Mouse (Mus musculus) c-Kit-positive CD71-positive TER-119-negative erythroid progenitor cells, embryonic 14.5 days (primary cell): ENCODE data around the gene Golga4.
A peak's percentile ranks its signal among the peaks of the same experiment; 100 is the strongest.

ENCODE experiments used
- DNase-seq: peaks from one replicate; pipeline ENCODE4 v3.0.0-alpha.2; 2013; ENCODE audit warnings: low read depth

Gene Golga4

GRCm38 (mm10) chr9:118506020-118506403 lies at the start of gene Golga4:
Gene Golga4, plus strand, starts transcription at chr9:118506267.
- DNase-seq, result peak; percentile 73

GRCm38 (mm10) chr9:118456405-118456804 lies 49.7 kb upstream of the Golga4 start:
- DNase-seq, result no peak

- DNase-seq, result no peak
Observed at GRCm38 (mm10) chr9:118458039-118458438, 48.0 kb upstream of the Golga4 start.

- DNase-seq, result no peak
Observed at GRCm38 (mm10) chr9:118464031-118464430, 42.0 kb upstream of the Golga4 start.

GRCm38 (mm10) chr9:118468301-118468700 lies 37.8 kb upstream of the Golga4 start:
- no peak for DNase-seq

- no peak for DNase-seq
Observed at GRCm38 (mm10) chr9:118469272-118469671, 36.8 kb upstream of the Golga4 start.

GRCm38 (mm10) chr9:118471296-118471695 lies 34.8 kb upstream of the Golga4 start:
- no peak for DNase-seq

GRCm38 (mm10) chr9:118476211-118476765 lies 29.8 kb upstream of the Golga4 start:
- no peak for DNase-seq

- no peak for DNase-seq
Observed at GRCm38 (mm10) chr9:118476766-118477271, 29.2 kb upstream of the Golga4 start.

GRCm38 (mm10) chr9:118477281-118477931 lies 28.7 kb upstream of the Golga4 start:
- DNase-seq, result no peak

GRCm38 (mm10) chr9:118477961-118478360 lies 28.1 kb upstream of the Golga4 start, which contains the start of gene Eomes:
Gene Eomes, plus strand, starts transcription at chr9:118478212.
- DNase-seq, result no peak

- no peak for DNase-seq
Observed at GRCm38 (mm10) chr9:118478458-118478838, 27.6 kb upstream of the Golga4 start.

- no peak for DNase-seq
Observed at GRCm38 (mm10) chr9:118478839-118479507, 27.1 kb upstream of the Golga4 start.

GRCm38 (mm10) chr9:118479508-118480291 lies 26.4 kb upstream of the Golga4 start:
- no peak for DNase-seq

- no peak for DNase-seq
Observed at GRCm38 (mm10) chr9:118480292-118480690, 25.8 kb upstream of the Golga4 start.

- no peak for DNase-seq
Observed at GRCm38 (mm10) chr9:118482210-118482609, 23.9 kb upstream of the Golga4 start.

- DNase-seq, result no peak
Observed at GRCm38 (mm10) chr9:118486361-118487095, 19.5 kb upstream of the Golga4 start.

GRCm38 (mm10) chr9:118487096-118487395 lies 19.0 kb upstream of the Golga4 start:
- DNase-seq, result no peak

GRCm38 (mm10) chr9:118487636-118488035 lies 18.4 kb upstream of the Golga4 start:
- no peak for DNase-seq

GRCm38 (mm10) chr9:118488138-118488895 lies 17.8 kb upstream of the Golga4 start:
- DNase-seq, result no peak
